Mouse (Mus musculus): Measurements from ENCODE around the gene H2-Ob.

GRCm38 (mm10) chr17:34303789-34304188 lies 65.1 kb downstream of the H2-Ob start:
- TF ChIP-seq CTCF (IDR thresholded peaks at IDR 0.05; ENCODE audit: low read depth) (no peak), EP300 (IDR thresholded peaks at IDR 0.05; ENCODE audit: low read depth) (no peak)

Data from liver, embryonic 14.5 days (tissue).